Mouse (Mus musculus): ENCODE data around the gene Tsg101. TPM values are rescaled to one million over a fixed set of nuclear protein-coding genes. Genes with fewer than 3 reads are reported as not detected.

Gene Tsg101
- 239 and 241 TPM in 2 replicates for polyA plus RNA-seq (2021; fragmentation: Nextera tagmentation)
- long read RNA-seq, experiment 1, transcript Tsg101-201 (10 exons, 1,949 nt): major isoform, 82 of 170 reads
- long read RNA-seq, experiment 1, partial matches to known transcripts: 20 of 170 reads
- long read RNA-seq, experiment 1, other reads (novel, unspliced or antisense): 68 of 170 reads
- long read RNA-seq, experiment 2, transcript Tsg101-201 (10 exons, 1,949 nt): major isoform, 508 of 802 reads
- long read RNA-seq, experiment 2, partial matches to known transcripts: 11 of 802 reads
- long read RNA-seq, experiment 2, other reads (novel, unspliced or antisense): 283 of 802 reads

GRCm38 (mm10) chr7:46919551-46920176, at the start of gene Tsg101:
TSS of gene Tsg101 (minus strand) at chr7:46919969.

DNA sequence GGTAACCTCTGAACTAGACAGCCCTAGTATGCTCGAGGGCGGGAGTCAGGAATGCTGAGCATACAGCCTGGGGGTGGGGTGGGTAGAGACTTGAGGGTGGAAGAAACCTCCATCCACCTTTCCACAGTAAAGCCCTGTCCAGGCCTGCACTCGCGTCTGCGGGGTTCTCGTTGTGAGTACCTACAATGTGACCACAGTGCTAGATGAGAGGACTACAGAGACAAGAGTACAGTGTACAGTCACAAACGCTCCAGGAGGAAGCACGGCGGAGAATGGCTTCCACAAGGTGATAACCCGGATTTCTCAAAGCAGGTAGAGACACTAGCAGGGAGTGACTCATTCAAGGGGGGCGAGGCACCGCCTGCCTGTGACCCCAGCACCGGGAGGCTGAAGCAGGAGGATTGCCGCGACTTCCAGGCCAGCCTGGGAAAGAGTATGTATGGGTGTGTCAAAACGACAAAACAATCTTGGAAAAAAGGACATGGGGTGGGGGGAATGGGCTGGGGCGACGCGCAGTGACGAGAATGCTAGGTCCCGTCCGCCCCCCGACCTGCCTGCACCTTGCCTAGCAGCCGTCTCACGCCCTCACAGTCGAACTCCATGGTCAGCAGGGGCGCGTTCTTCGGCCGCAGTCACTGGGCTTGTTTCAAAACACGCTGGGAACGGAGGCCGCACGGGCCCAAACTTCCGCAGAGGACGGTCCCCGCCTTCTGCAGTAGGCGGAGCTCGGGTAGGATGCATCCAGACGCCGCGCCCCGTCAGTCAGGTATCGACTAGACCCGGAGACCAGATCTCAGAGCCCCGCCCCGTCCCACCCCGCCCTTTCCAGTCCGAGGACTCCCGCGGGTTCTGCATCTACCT, 38.3 kb upstream of the Tsg101 start, which contains the start of gene Uevld:
TSS of gene Uevld (minus strand) at position 697 of the 861 bp plus-strand sequence.

GRCm38 (mm10) chr7:46860996-46861395, 58.8 kb downstream of the Tsg101 start, which contains the start of gene Ldhc:
TSS of gene Ldhc (plus strand) at chr7:46861203.

GRCm38 (mm10) chr7:46840787-46841525, 78.8 kb downstream of the Tsg101 start, which contains the start of gene Ldha:
TSS of gene Ldha (plus strand) at chr7:46841475.

Other genes starting within 250 kb of the Tsg101 start
- gene Tph1, start 247.4 kb downstream of the Tsg101 start, polyA plus RNA-seq (2021; fragmentation: Nextera tagmentation): 0.34 and 0.64 TPM in 2 replicates
- gene Saal1, start 209.3 kb downstream of the Tsg101 start, polyA plus RNA-seq (2021; fragmentation: Nextera tagmentation): 9.9 and 11.1 TPM in 2 replicates
- not detected in 2 replicates for gene Saa3, start 204.3 kb downstream of the Tsg101 start, polyA plus RNA-seq (2021; fragmentation: Nextera tagmentation)
- not detected in 2 replicates for gene Saa4, start 187.4 kb downstream of the Tsg101 start, polyA plus RNA-seq (2021; fragmentation: Nextera tagmentation)
- 0.19 and 0.28 TPM in 2 replicates for gene Saa1, start 177.0 kb downstream of the Tsg101 start, polyA plus RNA-seq (2021; fragmentation: Nextera tagmentation)
- gene Saa2, start 168.2 kb downstream of the Tsg101 start, polyA plus RNA-seq (2021; fragmentation: Nextera tagmentation): 0.53 TPM in 1 of 2 replicates, not detected in the other
- gene Hps5, start 123.9 kb downstream of the Tsg101 start, polyA plus RNA-seq (2021; fragmentation: Nextera tagmentation): 3.3 and 4.4 TPM in 2 replicates
- gene Gtf2h1, start 123.9 kb downstream of the Tsg101 start, polyA plus RNA-seq (2021; fragmentation: Nextera tagmentation): 14.6 and 17.1 TPM in 2 replicates
- gene Ldha, start 78.5 kb downstream of the Tsg101 start, polyA plus RNA-seq (2021; fragmentation: Nextera tagmentation): 957 and 989 TPM in 2 replicates
- gene Ldhc, start 58.8 kb downstream of the Tsg101 start, polyA plus RNA-seq (2021; fragmentation: Nextera tagmentation): not detected in 2 replicates
- 3.5 and 3.6 TPM in 2 replicates for gene Uevld, start 38.6 kb upstream of the Tsg101 start, polyA plus RNA-seq (2021; fragmentation: Nextera tagmentation)
- not detected in 2 replicates for gene Gm9999, start 63.6 kb upstream of the Tsg101 start, polyA plus RNA-seq (2021; fragmentation: Nextera tagmentation)
- gene Spty2d1, start 88.4 kb upstream of the Tsg101 start, polyA plus RNA-seq (2021; fragmentation: Nextera tagmentation): 3.9 and 5.5 TPM in 2 replicates
- gene Tmem86a, start 130.6 kb upstream of the Tsg101 start, polyA plus RNA-seq (2021; fragmentation: Nextera tagmentation): 23.7 and 27.1 TPM in 2 replicates
- gene Ptpn5, start 213.7 kb upstream of the Tsg101 start, polyA plus RNA-seq (2021; fragmentation: Nextera tagmentation): 48.5 and 61.6 TPM in 2 replicates

Measured in layer of hippocampus, adult 6 months (tissue).